Mouse (Mus musculus): ENCODE measurements around the gene Rnf10.
A peak's percentile ranks its signal among the peaks of the same experiment; 100 is the strongest.
"Not testable (repeated sequence)": the region's sequence is repeated elsewhere in the genome, so short reads cannot be mapped to it uniquely, and the experiment has no call there.

Gene Rnf10

GRCm38 (mm10) chr5:115272812-115273548 lies at the start of gene Rnf10:
TSS of gene Rnf10 (minus strand) at chr5:115272898.
- peak; percentile 80 for DNase-seq (ENCODE audit: low spot score)

GRCm38 (mm10) chr5:115319004-115319940 lies 46.6 kb upstream of the Rnf10 start:
- DNase-seq (ENCODE audit: low spot score), result peak; percentile 41

- no peak for DNase-seq (ENCODE audit: low spot score)
Observed at GRCm38 (mm10) chr5:115317645-115318328, 45.1 kb upstream of the Rnf10 start.

- DNase-seq (ENCODE audit: low spot score), result no peak
Observed at GRCm38 (mm10) chr5:115316968-115317644, 44.4 kb upstream of the Rnf10 start.

DNA sequence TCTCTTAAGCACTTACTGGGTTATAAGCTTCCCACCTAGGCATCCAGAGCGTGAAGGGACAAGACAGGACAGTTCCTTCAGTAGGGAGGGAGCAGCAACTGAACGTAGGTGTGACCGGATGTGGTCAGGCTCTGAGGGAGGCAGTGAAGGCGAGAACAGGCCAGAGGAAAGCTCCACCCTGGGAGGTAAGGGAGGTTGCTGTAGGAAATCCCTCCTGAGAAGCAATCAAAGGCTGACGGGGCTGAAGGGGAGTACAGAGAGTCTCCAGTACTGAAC lies 40.9 kb upstream of the Rnf10 start:
- DNase-seq (ENCODE audit: low spot score), result no peak

- DNase-seq (ENCODE audit: low spot score), result no peak
Observed at GRCm38 (mm10) chr5:115312816-115313667, 40.3 kb upstream of the Rnf10 start.

- DNase-seq (ENCODE audit: low spot score), result no peak
Observed at GRCm38 (mm10) chr5:115312354-115312753, 39.7 kb upstream of the Rnf10 start.

- not testable (repeated sequence) for DNase-seq (ENCODE audit: low spot score)
Observed at GRCm38 (mm10) chr5:115302190-115302589, 29.5 kb upstream of the Rnf10 start.

DNA sequence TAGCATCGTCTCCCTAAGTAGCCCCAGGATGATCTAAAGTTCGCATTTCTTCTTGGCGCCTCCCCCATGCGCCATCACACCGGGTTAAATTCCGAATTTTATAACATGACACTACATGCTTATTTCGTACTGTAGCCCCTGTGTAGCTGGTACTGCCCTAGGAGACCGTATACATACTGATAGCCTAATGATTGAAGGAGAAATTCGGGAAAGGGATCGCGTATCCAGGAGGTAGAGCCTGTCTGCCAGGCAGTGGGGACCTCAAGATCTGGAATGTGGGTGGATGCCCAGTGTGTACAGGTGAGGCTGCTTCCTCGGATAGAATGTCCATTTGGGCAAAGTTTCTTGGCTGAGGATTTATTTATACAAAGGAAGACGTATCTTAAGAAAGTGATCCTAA lies 28.9 kb upstream of the Rnf10 start:
- no peak for DNase-seq (ENCODE audit: low spot score)

- peak; percentile 99 for DNase-seq (ENCODE audit: low spot score)
Observed at GRCm38 (mm10) chr5:115300792-115301614, 28.3 kb upstream of the Rnf10 start, which contains the start of gene Dynll1. TSS of gene Dynll1 (minus strand) at chr5:115300999.

DNA sequence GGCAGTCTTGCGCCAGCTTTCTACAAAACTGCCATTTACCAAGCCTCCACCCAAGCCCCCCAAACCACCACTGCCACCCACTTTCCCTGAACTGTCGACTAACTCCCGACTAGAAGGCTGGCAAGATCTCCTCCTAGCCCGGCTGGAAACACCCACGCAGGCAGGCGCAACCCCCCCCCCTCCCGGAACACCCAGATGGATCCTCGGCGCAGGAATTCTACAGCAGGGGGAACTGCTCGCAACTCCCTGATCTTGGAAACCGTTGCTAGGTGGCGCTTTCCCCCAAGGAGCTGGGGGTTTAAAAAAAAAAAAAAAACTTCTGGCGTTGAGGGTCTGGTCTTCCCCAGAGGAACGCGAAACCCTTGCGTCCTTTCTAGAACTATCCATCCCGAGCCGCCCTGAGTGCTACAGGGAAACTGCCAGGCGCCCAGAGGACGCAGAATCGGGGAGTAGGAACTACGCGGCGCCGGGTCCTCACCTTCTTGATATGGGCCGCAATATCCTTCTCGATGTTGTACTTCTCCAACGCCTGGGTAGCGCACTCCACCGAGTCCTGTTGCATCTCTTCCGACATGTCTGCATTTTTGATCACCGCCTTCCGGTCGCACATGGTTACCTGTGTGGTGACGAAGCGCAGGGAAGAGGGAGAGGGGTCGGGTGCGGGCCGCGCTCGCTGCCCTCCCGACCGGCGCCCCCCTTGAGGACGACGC lies 27.5 kb upstream of the Rnf10 start:
- no peak for DNase-seq (ENCODE audit: low spot score)

GRCm38 (mm10) chr5:115296347-115296746 lies 23.6 kb upstream of the Rnf10 start:
- DNase-seq (ENCODE audit: low spot score), result no peak

DNA sequence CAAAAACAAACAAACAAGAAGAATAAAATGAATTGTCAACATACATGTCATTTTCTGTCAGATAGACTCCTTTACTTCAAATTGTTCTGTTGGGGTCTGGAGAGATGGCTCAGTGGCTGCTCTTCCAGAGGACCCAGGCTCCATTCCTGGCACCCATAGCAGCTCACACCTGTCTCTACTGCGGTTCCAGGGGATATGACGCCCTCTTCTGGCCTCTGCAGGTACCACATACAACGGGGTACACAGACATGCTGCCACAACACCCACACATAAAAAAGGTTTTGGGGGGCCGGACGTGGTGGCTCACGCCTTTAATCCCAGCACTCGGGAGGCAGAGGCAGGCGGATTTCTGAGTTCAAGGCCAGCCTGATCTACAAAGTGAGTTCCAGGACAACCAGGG lies 21.5 kb upstream of the Rnf10 start:
- DNase-seq (ENCODE audit: low spot score), result no peak

- no peak for DNase-seq (ENCODE audit: low spot score)
Observed at GRCm38 (mm10) chr5:115284735-115285134, 12.0 kb upstream of the Rnf10 start.

GRCm38 (mm10) chr5:115280050-115280687 lies 7.5 kb upstream of the Rnf10 start:
- no peak for DNase-seq (ENCODE audit: low spot score)

DNA sequence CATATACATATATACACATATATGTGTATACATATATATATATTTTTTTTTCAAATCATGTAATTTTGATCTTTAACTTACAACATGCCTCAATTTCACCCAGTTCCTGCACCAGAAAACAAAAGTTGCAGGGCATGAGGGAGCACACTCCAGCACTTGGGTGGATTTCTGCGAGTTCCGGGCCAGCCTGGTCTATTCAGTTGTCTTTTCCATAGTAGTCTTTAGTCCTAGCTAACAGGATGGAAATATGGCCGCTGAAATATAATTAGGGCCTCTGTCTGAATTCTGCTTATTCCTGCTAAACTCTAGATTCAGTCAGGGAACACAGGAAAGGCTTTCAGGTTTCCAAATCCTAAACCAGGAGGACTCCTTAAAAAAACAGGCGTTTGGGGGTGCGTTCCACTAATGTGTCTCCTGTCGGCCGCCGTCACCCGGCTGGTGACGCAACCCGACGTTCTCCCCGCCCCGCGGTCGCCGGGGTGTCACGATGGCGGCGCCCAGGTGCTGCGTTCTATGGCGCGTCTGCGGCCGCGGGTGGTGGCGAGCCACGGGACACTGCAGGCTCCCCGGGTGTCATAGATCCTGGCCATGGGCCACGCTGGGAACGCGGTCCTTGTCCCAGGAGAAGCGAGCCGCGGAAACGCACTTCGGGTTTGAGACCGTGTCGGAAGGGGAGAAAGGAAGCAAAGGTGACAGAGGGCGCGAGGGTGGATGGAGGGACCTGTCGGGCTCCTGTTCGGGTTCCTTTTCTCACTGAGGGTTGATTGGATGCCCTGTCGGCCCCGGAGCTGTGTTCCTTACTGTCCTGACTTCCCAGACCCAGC lies 6.7 kb upstream of the Rnf10 start, which contains the start of gene Coq5:
Coq5 (plus strand) TSS at position 441 of the 824 bp plus-strand sequence.
- peak; percentile 59 for DNase-seq (ENCODE audit: low spot score)

DNA sequence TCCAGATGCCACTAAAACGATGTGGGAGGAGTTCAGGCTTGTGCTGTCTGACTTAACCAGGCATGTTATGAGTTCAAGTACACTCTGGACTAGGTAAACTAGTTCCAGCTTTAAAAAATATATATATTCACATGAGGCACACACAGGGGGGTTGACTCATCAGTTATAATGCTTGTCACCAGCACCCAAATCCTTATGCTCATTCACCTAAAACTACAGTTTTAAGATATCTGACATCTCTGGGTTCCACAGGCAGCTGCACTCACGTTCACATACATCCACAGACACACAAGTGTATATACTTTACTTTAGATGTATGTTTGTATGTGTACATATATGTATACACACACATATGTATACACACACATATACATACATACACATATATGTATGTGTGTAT lies 6.1 kb upstream of the Rnf10 start:
- no peak for DNase-seq (ENCODE audit: low spot score)

GRCm38 (mm10) chr5:115278053-115278452 lies 5.4 kb upstream of the Rnf10 start:
- no peak for DNase-seq (ENCODE audit: low spot score)

Measured in urinary bladder, postnatal 10 days (tissue).